Mouse (Mus musculus) testis, postnatal 14 days (tissue): Measurements from ENCODE around the gene Igf2r.

Source experiments
- DNase-seq: peaks from one replicate; pipeline ENCODE4 v3.0.0; 2021; ENCODE audit warnings: low spot score

The Igf2r gene

DNA sequence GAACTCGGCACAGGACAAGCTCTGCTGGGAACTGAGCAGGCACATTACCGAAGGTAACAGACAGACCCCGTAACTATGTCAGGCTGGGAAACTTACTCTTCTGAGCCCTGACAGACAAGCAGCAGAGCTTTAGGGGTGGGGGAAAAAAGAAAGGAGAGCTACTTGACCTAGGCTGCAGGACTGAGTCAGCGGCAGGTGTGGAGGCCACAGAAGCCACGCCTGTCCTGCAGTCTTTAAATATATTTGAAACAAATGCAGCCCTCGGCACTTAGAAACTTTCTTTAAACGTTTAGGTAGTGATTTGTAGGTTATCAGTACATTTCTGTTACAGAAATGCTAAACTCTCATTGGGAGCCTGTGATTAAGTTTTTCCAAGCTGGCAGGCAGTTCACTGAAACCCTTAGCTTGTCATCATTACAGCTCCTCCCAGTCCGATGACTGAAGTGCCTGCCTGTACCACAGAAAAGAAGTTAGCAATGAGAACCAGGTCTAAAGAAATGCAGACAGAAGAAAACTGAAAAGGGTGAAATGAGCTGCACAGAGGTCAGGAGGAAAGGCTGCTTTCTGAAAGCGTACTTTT, 18.8 kb downstream of the Igf2r start:
- peak; percentile 38 for DNase-seq

DNA sequence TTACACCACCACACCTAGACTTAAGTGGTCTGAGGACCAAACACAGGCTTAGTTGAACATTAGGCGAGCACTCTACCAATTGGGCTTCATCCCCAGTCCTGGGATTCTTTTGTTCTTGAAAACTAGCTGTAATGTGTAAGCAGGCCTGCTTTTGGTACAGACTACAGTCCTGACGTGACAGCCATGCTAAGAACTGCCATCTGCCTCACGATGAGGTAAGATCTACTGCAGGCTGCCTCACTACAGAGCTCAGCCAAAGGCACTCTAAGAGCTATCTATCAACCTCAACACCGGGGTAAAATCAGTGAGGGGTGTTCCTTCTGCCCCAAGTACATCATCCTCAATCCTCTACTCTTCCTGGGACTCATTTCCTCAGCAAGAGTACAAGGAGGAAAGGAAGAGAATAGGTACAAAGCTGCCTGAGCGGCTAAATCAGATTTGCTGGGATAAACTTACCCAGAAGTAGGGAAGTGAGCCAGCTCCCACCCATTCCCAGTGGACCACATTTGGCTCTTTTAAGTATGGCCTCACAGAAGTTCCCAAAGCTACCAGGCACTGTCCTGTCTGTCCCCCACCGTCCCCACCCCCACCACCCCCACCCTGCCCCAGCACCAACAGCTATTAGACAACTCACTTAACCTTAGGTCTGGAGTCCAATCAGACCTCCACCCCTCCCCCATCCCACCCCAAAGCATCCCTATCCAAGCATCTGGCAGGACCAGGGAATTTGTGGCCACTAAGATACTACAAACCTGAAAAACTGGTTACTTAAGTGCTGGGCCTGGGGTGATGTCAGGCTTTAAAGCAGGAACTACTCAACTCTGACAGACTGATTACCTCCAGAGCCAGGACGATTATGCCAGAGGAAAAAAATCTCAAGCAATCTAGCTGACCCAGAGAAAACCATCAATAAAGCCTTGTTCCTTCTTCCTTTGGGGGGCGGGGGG, 19.8 kb downstream of the Igf2r start:
- peak; percentile 34 for DNase-seq

GRCm38 (mm10) chr17:12745761-12746160, 23.7 kb downstream of the Igf2r start:
- no peak for DNase-seq

DNA sequence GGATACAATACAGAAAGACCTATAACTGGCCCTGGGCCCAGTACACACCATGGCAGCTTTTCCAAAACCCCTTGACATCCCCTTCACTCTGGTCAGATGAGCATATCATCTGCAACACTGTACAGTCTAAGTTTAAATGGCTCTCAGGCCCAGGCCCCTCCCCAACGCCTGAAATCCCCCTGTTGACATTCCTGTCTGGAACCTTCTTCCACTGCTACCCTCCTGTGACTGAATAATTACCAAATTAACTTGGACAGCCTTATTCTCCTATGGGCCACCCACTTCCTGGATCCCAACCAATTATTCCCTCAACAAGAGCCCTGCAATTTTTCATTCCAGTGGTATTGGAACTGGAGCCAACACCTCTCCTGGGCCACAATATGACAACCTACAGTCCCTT, 25.4 kb downstream of the Igf2r start:
- DNase-seq: no peak

- no peak for DNase-seq
Observed at GRCm38 (mm10) chr17:12742151-12742908, 27.1 kb downstream of the Igf2r start.

- peak; percentile 63 for DNase-seq
Observed at GRCm38 (mm10) chr17:12741218-12741968, 28.1 kb downstream of the Igf2r start.

DNA sequence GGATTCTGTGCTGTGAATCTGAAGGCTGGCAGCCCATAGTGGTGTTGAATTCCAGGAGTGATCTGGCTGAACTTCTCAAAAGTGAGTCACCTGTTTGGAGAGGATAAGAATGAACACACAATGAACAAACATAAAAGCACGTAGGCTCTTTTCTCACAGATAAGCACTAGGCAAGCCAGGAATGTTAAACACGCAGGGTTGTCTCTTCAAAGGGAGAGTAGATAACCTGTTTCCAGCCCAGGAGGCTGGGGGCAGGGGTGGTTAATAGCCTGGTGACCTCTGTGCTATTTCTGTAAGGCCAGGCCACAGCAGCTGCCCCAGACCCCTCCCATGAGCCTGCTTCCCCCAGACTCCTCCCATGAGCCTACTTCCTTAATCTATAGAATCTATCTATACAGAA, 29.1 kb downstream of the Igf2r start:
- DNase-seq: no peak

DNA sequence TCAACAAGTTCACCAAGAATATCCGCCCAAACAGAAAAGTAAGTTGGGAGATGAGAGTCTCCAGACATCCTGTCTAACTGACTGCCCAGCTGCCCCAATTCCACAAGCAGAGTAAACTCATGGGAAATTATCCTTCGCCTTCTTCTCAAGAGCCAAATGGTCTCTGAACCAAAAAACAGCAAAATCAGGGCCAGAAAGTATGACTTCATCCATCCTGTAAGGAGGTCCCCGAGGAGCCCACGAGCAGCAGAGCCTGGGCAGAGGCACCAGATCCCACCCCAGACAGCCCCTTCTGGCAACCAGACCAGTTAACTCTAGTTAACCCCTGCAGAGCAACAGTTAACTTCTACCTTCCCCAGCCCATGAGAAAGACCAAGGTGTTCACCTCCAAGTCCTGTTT, 29.9 kb downstream of the Igf2r start:
- DNase-seq: no peak

- DNase-seq: no peak
Observed at GRCm38 (mm10) chr17:12737934-12738333, 31.5 kb downstream of the Igf2r start.

- DNase-seq: no peak
Observed at GRCm38 (mm10) chr17:12734205-12734857, 35.1 kb downstream of the Igf2r start.

- no peak for DNase-seq
Observed at GRCm38 (mm10) chr17:12733128-12733527, 36.3 kb downstream of the Igf2r start.

DNA sequence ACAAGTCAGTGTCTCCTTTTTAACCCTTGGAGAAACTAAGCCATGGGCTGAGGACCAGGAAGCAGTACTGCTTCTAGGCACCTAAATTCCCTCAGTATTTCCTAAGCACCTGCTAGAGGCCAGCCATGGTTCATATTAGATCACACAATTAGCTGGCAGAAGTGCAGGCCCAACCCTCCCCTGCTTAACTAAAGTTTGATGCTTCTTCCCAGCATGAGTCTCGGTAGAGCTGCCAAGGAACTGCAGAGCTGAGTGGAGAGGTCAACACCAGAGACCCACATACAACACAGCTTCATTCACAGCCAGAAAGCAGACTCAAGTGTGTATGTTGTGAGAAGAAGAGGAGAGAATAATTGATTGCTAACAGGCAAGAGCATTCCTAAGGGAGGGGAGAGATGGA, 40.9 kb downstream of the Igf2r start:
- DNase-seq: no peak

DNA sequence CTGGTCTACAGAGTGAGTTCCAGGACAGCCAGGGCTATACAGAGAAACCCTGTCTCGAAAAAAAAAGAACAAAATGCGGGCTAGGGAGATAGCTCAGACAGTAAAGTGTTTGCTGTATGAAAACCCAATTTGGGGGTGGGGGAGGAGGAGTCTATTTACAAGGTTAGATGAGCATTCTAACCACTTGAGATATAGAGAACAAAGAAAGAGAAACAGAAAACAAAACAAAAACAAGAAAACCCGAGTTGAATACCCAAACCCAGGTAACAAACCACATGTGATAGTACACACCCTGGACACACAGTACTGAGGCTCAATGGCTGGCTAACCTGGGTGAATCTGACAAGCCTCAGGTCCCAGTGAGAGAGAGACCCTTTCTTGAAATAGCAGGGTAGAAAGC, 41.7 kb downstream of the Igf2r start:
- DNase-seq: no peak

GRCm38 (mm10) chr17:12725871-12726270, 43.6 kb downstream of the Igf2r start:
- no peak for DNase-seq

GRCm38 (mm10) chr17:12724767-12725744, 44.4 kb downstream of the Igf2r start:
- no peak for DNase-seq

GRCm38 (mm10) chr17:12723986-12724766, 45.3 kb downstream of the Igf2r start:
- no peak for DNase-seq

GRCm38 (mm10) chr17:12722622-12723021, 46.8 kb downstream of the Igf2r start:
- DNase-seq: no peak

DNA sequence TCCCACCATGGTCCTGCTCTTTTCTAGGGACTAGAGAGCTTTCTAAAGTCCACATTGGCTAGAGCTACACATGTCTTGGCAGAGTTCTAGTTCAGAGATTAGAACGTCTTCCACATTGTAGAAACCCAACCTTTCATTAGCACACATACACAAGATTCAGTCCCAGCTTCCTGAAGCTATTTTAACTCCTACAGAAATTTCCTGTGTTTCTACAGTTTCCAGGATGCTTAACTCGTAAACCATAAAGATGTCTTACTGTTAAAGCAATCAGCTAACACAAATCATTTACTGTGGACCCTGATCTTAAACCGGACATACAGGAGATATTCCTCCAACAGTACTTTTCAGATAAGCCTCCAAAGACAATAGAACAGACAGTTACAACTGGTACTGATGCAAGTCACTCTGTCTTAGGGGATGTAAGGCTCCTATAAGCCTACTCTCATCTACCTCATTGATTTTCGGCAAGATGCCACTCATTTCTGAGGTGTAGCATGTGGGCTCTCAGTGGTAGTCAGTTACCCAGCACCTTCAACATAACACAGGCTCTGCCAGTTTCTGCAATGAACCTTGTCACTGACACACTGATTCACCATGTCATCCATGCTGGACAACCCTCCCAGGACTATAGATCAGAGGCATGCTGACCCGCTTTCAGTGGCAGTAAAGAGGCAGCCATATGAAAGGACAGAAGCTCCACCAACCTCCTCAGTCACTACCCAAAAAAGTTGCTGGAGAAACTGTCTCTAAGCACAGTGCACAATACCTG, 48.2 kb downstream of the Igf2r start:
- DNase-seq: no peak

DNA sequence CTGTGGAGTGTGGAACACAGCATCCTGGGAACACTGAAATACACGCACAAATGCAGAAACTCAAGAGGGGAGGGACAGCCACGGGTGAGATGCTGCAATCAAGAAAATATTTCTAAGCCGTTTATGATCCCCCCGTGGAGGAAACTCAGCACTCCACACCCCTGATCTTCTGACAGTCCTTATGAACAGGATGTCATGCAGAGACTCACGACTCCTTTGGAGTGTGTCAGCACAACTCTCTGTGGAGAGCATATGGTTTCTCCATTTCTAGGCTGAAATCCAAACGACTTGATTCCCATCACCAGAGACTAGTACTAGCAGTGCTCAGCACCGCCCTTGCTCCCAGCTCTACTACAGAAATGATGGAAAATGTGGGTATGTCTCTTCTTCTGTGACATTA, 51.2 kb downstream of the Igf2r start:
- DNase-seq: no peak
